Mouse (Mus musculus) urinary bladder, postnatal 25 days (tissue): ENCODE measurements around the gene Rhox3c.
"Not testable (repeated sequence)": the region's sequence is repeated elsewhere in the genome, so short reads cannot be mapped to it uniquely, and the experiment has no call there.

ENCODE experiments used
- DNase-seq: peaks from one replicate; pipeline ENCODE4 v3.0.0; 2022; ENCODE audit warnings: low spot score

Gene Rhox3c

GRCm38 (mm10) chrX:37458285-37458684 lies at the start of gene Rhox3c:
Gene Rhox3c, plus strand, starts transcription at chrX:37458585.
- not testable (repeated sequence) for DNase-seq

- DNase-seq, result not testable (repeated sequence)
These were observed 46.6 kb upstream of the Rhox3c start, which contains the start of gene Rhox2b for GRCm38 (mm10) chrX:37411767-37412166. Gene Rhox2b, plus strand, starts transcription at chrX:37412067.

- DNase-seq, result not testable (repeated sequence)
These were observed 26.2 kb upstream of the Rhox3c start, which contains the start of gene Rhox4b for GRCm38 (mm10) chrX:37432194-37432593. Gene Rhox4b, plus strand, starts transcription at chrX:37432494.

GRCm38 (mm10) chrX:37453380-37453779 lies 5.0 kb upstream of the Rhox3c start, which contains the start of gene Rhox2c:
Gene Rhox2c, plus strand, starts transcription at chrX:37453680.
- not testable (repeated sequence) for DNase-seq

- not testable (repeated sequence) for DNase-seq
These were observed 21.7 kb downstream of the Rhox3c start, which contains the start of gene Rhox4c for GRCm38 (mm10) chrX:37480037-37480436. Gene Rhox4c, plus strand, starts transcription at chrX:37480337.

- DNase-seq, result not testable (repeated sequence)
These were observed 55.7 kb downstream of the Rhox3c start, which contains the start of gene Rhox4d for GRCm38 (mm10) chrX:37514059-37514458. Gene Rhox4d, plus strand, starts transcription at chrX:37514359.
